Mouse (Mus musculus) bone marrow, adult 2 months (tissue): ENCODE measurements around the gene Cacnb2.

Experiments used
- CTCF ChIP-seq: fragments of 200-500 bp; IDR thresholded peaks from 2 replicates; pipeline ENCODE4 v1.5.1; 2011; ENCODE audit warnings: low read length, control low read depth; ENCODE audit not compliant: control insufficient read depth, insufficient read depth
- POLR2A ChIP-seq: fragments of 200-500 bp; IDR thresholded peaks from 2 replicates; pipeline ENCODE4 v1.6.1; 2011; ENCODE audit warnings: low read depth, mild to moderate bottlenecking, control low read depth, low read length, borderline replicate concordance; ENCODE audit not compliant: control insufficient read depth

DNA sequence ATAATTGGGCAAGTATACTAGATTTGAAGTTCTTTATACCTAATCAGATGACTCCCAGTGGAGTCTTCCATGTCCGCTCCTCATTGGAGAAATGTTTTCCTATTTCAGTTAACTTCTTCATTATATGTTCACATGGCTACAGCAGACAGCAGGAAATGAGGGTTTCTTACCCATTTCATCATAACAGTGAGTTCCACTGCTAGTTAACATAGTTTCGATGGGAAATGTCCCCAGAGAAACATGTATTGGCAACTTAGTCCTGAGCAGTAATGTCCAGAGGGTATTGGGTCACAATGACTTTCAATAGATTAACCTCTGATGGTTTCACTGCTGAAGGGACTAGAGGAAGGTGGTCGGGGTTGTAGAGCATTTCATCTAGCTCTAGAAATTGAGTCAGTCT lies 110.2 kb downstream of the Cacnb2 start:
- TF ChIP-seq CTCF (no peak), POLR2A (no peak)
